Mouse (Mus musculus): ENCODE measurements at regions not wholly inside any gene's neighbourhood (a gene's known extent, or its start where the extent isn't known, plus 50 kb on each side); places are given as distances from the start of the nearest gene placed in this dataset.
"Not testable (repeated sequence)": the region's sequence is repeated elsewhere in the genome, so short reads cannot be mapped to it uniquely, and the experiment has no call there.

GRCm38 (mm10) chr12:82056782-82057611, 112.1 kb upstream of the Sipa1l1 start:
- DNase-seq (ENCODE audit: low spot score) = not testable (repeated sequence)

GRCm38 (mm10) chr12:82064986-82065385, 104.1 kb upstream of the Sipa1l1 start:
- DNase-seq (ENCODE audit: low spot score) = no peak

- DNase-seq (ENCODE audit: low spot score) = no peak
Measured at GRCm38 (mm10) chr12:82066860-82067259, 102.3 kb upstream of the Sipa1l1 start.

GRCm38 (mm10) chr12:82069621-82070020, 99.5 kb upstream of the Sipa1l1 start:
- no peak for DNase-seq (ENCODE audit: low spot score)

GRCm38 (mm10) chr12:82072810-82073465, 96.2 kb upstream of the Sipa1l1 start:
- DNase-seq (ENCODE audit: low spot score) = peak; percentile 68

- DNase-seq (ENCODE audit: low spot score) = no peak
Measured at GRCm38 (mm10) chr12:82075479-82076221, 93.5 kb upstream of the Sipa1l1 start.

- DNase-seq (ENCODE audit: low spot score) = no peak
Measured at GRCm38 (mm10) chr12:82076766-82077165, 92.4 kb upstream of the Sipa1l1 start.

- DNase-seq (ENCODE audit: low spot score) = no peak
Measured at GRCm38 (mm10) chr12:82077945-82078344, 91.2 kb upstream of the Sipa1l1 start.

GRCm38 (mm10) chr12:82078740-82079139, 90.4 kb upstream of the Sipa1l1 start:
- DNase-seq (ENCODE audit: low spot score) = no peak

- no peak for DNase-seq (ENCODE audit: low spot score)
Measured at GRCm38 (mm10) chr12:82080196-82080880, 88.8 kb upstream of the Sipa1l1 start.

GRCm38 (mm10) chr12:82082596-82082995, 86.5 kb upstream of the Sipa1l1 start:
- DNase-seq (ENCODE audit: low spot score) = not testable (repeated sequence)

- no peak for DNase-seq (ENCODE audit: low spot score)
Measured at GRCm38 (mm10) chr12:82085771-82086400, 83.2 kb upstream of the Sipa1l1 start.

- no peak for DNase-seq (ENCODE audit: low spot score)
Measured at GRCm38 (mm10) chr12:82086441-82086840, 82.7 kb upstream of the Sipa1l1 start.

GRCm38 (mm10) chr12:82089288-82089687, 79.8 kb upstream of the Sipa1l1 start:
- no peak for DNase-seq (ENCODE audit: low spot score)

- DNase-seq (ENCODE audit: low spot score) = no peak
Measured at GRCm38 (mm10) chr12:82093317-82093716, 75.8 kb upstream of the Sipa1l1 start.

- DNase-seq (ENCODE audit: low spot score) = no peak
Measured at GRCm38 (mm10) chr12:82095396-82095795, 73.7 kb upstream of the Sipa1l1 start.

GRCm38 (mm10) chr12:82097126-82097525, 72.0 kb upstream of the Sipa1l1 start:
- DNase-seq (ENCODE audit: low spot score) = no peak

- no peak for DNase-seq (ENCODE audit: low spot score)
Measured at GRCm38 (mm10) chr12:82097620-82098019, 71.5 kb upstream of the Sipa1l1 start.

- peak; percentile 70 for DNase-seq (ENCODE audit: low spot score)
Measured at GRCm38 (mm10) chr12:82104211-82104610, 64.9 kb upstream of the Sipa1l1 start.

GRCm38 (mm10) chr12:82105184-82106031, 63.7 kb upstream of the Sipa1l1 start:
- DNase-seq (ENCODE audit: low spot score) = peak; percentile 51

- no peak for DNase-seq (ENCODE audit: low spot score)
Measured at GRCm38 (mm10) chr12:82115766-82116165, 53.4 kb upstream of the Sipa1l1 start.

Measured in layer of hippocampus, adult 9-10 months (tissue).